Mouse (Mus musculus): ENCODE measurements at regions not wholly inside any gene's neighbourhood (a gene's known extent, or its start where the extent isn't known, plus 50 kb on each side); places are given as distances from the start of the nearest gene placed in this dataset.

DNA sequence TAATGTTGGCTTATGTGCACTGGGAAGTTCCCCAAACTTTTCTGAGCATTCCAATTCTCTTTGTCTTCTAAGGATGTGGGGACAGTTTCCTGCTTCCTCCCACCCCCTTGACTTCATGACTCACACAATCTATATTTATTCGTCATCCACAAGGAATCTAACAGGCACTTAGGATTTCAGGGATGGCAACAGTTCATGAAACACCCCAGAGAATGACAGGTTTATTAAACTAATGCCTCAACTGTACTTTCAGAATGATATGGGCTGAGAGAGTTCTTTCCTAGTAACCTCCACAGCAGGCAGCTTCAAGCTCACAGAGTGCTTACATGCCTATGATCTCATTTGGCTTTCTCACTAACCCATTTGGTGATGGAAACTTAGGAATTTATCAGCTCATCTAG, 230.1 kb downstream of the 9330182O14Rik start:
- TF ChIP-seq POLR2A (IDR thresholded peaks at IDR 0.05; ENCODE audit: borderline replicate concordance, insufficient read depth, low read length): no peak
- TF ChIP-seq CTCF (IDR thresholded peaks at IDR 0.05; ENCODE audit: borderline replicate concordance, insufficient read depth, low read depth, low read length): no peak
- WGBS: 67% methylated on average over 1 of the region's 1 CpGs
- Histone ChIP-seq H3K4me3 (replicated peaks; ENCODE audit: insufficient read depth, low read depth, low read length) (no peak overlapping the region), H3K27me3 (ENCODE audit: control insufficient read depth, insufficient read depth, low read length) (no peaks in the 10 kb centered on the region), H3K4me1 (ENCODE audit: control insufficient read depth, insufficient read depth, low read length) (peaks cover 14% of the 10 kb centered on the region; the same call in 1 of the 2 replicates), H3K27ac (ENCODE audit: insufficient read depth, low read length) (no peak overlapping the region)
- no peak for DNase-seq

DNA sequence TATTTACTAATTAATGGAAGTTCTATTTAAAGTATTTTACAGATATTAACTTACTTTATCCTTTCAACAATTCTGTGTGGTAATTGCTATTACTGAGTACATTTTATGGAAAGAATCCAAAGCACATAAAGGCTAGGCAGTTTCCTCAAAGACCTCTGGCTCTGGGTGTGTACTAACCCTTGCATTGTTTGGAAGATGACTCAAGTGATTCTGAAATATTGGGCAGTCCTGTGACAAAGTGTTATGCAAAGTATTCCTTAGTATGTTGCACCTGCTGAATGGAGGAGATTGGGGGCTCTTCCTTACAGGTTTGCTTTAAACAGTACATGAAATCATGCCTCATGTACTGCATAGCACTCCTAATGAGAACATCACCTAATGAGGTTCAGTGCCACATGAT, 231.4 kb downstream of the 9330182O14Rik start:
- no peak for DNase-seq

DNA sequence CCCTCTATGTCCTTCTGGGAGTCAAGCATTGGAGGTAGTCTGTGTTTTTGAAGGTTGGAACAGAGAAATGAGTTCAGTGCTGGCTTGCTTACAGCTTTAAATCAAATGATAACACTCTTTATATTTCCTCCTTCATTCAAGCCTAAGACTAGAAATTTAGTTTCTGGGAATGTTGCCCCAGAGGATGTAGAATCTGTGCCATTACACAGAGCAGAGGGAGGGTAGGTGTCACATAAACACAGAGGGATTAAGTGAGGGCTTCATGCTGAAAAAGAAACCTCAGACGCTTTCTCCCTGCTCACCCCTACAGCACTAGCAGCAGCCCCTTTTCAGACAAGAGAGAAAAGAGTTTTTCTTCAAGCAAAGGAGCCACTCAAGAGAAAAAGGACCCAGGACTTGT, 232.9 kb downstream of the 9330182O14Rik start:
- DNase-seq: no peak
- Histone ChIP-seq H3K4me1 (ENCODE audit: control insufficient read depth, insufficient read depth, low read length) (peaks cover 6% of the 10 kb centered on the region; the same call in 1 of the 2 replicates), H3K4me3 (replicated peaks; ENCODE audit: insufficient read depth, low read depth, low read length) (no peak overlapping the region), H3K27ac (ENCODE audit: insufficient read depth, low read length) (no peak overlapping the region), H3K27me3 (ENCODE audit: control insufficient read depth, insufficient read depth, low read length) (no peaks in the 10 kb centered on the region)
- TF ChIP-seq CTCF (IDR thresholded peaks at IDR 0.05; ENCODE audit: borderline replicate concordance, insufficient read depth, low read depth, low read length) (no peak), POLR2A (IDR thresholded peaks at IDR 0.05; ENCODE audit: borderline replicate concordance, insufficient read depth, low read length) (no peak)
- WGBS: 63% methylated on average over 1 of the region's 1 CpGs

More for the DNA sequence above, 231.4 kb downstream of the 9330182O14Rik start:
- H3K27me3 ChIP-seq (ENCODE audit: control insufficient read depth, insufficient read depth, low read length): no peaks in the 10 kb centered on the region
- no peak overlapping the region for H3K27ac ChIP-seq (ENCODE audit: insufficient read depth, low read length)
- TF ChIP-seq CTCF (IDR thresholded peaks at IDR 0.05; ENCODE audit: borderline replicate concordance, insufficient read depth, low read depth, low read length) (no peak), POLR2A (IDR thresholded peaks at IDR 0.05; ENCODE audit: borderline replicate concordance, insufficient read depth, low read length) (no peak)
- H3K4me1 ChIP-seq (ENCODE audit: control insufficient read depth, insufficient read depth, low read length): peaks cover 14% of the 10 kb centered on the region; the same call in 1 of the 2 replicates
- no peak overlapping the region for H3K4me3 ChIP-seq (replicated peaks; ENCODE audit: insufficient read depth, low read depth, low read length)

DNA sequence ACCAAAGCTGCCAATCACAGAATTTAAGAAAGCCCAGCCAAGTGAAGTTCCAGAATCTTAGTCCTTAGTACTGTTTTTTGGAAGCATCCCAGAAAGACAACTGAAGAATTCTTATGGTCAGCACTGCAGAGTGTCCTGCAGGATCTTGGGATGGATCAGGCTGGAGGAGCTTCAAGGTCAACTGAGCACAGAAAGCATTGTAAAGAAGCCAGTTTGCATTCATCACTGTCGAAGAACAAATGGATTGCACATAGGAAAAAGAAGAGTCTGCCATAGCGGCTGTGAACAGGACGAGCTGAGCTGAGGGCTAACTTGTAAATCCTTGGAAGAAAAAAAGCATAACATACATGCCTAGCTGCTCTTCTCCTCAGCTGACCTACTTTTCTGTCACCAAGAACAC, 234.6 kb downstream of the 9330182O14Rik start:
- Histone ChIP-seq H3K27me3 (ENCODE audit: control insufficient read depth, insufficient read depth, low read length) (no peaks in the 10 kb centered on the region), H3K27ac (ENCODE audit: insufficient read depth, low read length) (no peak overlapping the region), H3K4me3 (replicated peaks; ENCODE audit: insufficient read depth, low read depth, low read length) (no peak overlapping the region), H3K4me1 (ENCODE audit: control insufficient read depth, insufficient read depth, low read length) (no peaks in the 10 kb centered on the region)
- TF ChIP-seq CTCF (IDR thresholded peaks at IDR 0.05; ENCODE audit: borderline replicate concordance, insufficient read depth, low read depth, low read length): no peak
- no peak for TF ChIP-seq POLR2A (IDR thresholded peaks at IDR 0.05; ENCODE audit: borderline replicate concordance, insufficient read depth, low read length)
- DNase-seq: no peak
- WGBS: 65% methylated on average over 3 of the region's 3 CpGs

DNA sequence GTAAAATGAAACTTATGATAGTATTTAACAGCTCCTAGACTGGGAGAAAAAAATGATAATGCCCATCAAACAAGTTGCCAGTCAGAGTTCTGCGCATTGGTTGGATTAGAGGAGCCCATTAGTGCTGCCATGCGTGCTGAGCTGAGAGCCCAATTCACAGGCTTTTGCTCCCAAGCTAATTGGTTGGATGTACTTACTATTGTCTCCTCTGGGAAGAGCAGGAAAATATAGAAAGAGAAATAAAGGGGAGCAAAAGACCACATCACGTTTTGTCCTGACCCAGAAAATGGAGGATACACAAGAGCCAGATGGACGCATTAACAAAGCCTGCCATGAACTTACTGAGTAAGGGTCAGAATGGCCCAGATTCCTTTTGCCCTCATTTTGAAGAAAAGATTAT, 237.3 kb downstream of the 9330182O14Rik start:
- 87% methylated on average over 4 of the region's 4 CpGs for WGBS
- DNase-seq: no peak
- no peak for TF ChIP-seq POLR2A (IDR thresholded peaks at IDR 0.05; ENCODE audit: borderline replicate concordance, insufficient read depth, low read length)
- TF ChIP-seq CTCF (IDR thresholded peaks at IDR 0.05; ENCODE audit: borderline replicate concordance, insufficient read depth, low read depth, low read length): no peak
- no peaks in the 10 kb centered on the region for H3K27me3 ChIP-seq (ENCODE audit: control insufficient read depth, insufficient read depth, low read length)
- H3K4me3 ChIP-seq (replicated peaks; ENCODE audit: insufficient read depth, low read depth, low read length): no peak overlapping the region
- H3K4me1 ChIP-seq (ENCODE audit: control insufficient read depth, insufficient read depth, low read length): no peaks in the 10 kb centered on the region
- H3K27ac ChIP-seq (ENCODE audit: insufficient read depth, low read length): no peak overlapping the region

DNA sequence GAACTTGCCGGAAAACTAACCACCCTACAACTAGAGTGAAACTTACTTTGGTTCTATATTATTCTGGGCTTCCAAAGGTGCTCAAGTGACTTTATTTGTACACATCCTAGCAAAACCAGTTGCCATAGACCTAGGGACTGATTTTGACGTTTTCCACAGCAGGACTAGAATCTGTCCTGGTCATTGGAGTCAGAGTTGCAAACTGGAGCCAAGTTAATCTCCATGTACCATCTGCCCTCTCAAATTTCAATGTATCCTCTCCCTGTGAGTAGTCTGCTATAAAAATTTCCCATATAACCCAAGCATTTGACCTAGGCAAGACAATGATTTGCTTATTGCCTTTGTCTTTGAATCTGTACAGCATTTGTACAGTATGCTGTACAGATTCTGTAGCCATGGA, 252.4 kb downstream of the 9330182O14Rik start:
- peak in 1 of 2 experiments; percentile 78 for DNase-seq
- TF ChIP-seq CTCF (IDR thresholded peaks at IDR 0.05; ENCODE audit: borderline replicate concordance, insufficient read depth, low read depth, low read length): no peak
- TF ChIP-seq POLR2A (IDR thresholded peaks at IDR 0.05; ENCODE audit: borderline replicate concordance, insufficient read depth, low read length): no peak
- H3K4me1 ChIP-seq (ENCODE audit: control insufficient read depth, insufficient read depth, low read length): peaks cover 5% of the 10 kb centered on the region; the same call in 1 of the 2 replicates
- 50% methylated on average over 2 of the region's 2 CpGs for WGBS
- H3K27me3 ChIP-seq (ENCODE audit: control insufficient read depth, insufficient read depth, low read length): no peaks in the 10 kb centered on the region
- H3K27ac ChIP-seq (ENCODE audit: insufficient read depth, low read length): no peak overlapping the region
- no peak overlapping the region for H3K4me3 ChIP-seq (replicated peaks; ENCODE audit: insufficient read depth, low read depth, low read length)

DNA sequence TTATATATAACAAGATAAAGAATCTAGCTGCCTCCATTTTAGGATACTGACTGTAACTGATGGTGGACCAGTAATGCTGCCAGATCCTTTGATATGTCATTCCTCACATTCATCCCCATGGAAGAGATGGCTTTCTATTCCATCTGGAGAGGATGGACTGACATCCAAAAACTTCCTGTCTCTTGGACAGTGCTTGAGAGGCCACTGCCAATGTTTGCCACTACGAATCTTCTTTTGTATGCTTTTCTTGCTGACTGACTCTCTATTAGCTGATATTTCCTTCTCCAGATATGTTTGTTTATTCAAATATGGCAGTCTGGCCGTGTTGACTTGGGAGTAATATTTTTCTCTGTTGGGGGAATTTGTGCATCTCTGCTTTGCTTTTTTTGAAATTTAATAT, 253.6 kb downstream of the 9330182O14Rik start:
- Histone ChIP-seq H3K27ac (ENCODE audit: insufficient read depth, low read length) (no peak overlapping the region; the same call in 1 of the 2 replicates), H3K4me3 (replicated peaks; ENCODE audit: insufficient read depth, low read depth, low read length) (no peak overlapping the region), H3K4me1 (ENCODE audit: control insufficient read depth, insufficient read depth, low read length) (peaks cover 5% of the 10 kb centered on the region; the same call in 1 of the 2 replicates), H3K27me3 (ENCODE audit: control insufficient read depth, insufficient read depth, low read length) (no peaks in the 10 kb centered on the region)
- no peak for TF ChIP-seq POLR2A (IDR thresholded peaks at IDR 0.05; ENCODE audit: borderline replicate concordance, insufficient read depth, low read length)
- TF ChIP-seq CTCF (IDR thresholded peaks at IDR 0.05; ENCODE audit: borderline replicate concordance, insufficient read depth, low read depth, low read length): no peak
- DNase-seq: peak in 1 of 2 experiments; percentile 29
- WGBS: 43% methylated on average over 2 of the region's 2 CpGs

DNA sequence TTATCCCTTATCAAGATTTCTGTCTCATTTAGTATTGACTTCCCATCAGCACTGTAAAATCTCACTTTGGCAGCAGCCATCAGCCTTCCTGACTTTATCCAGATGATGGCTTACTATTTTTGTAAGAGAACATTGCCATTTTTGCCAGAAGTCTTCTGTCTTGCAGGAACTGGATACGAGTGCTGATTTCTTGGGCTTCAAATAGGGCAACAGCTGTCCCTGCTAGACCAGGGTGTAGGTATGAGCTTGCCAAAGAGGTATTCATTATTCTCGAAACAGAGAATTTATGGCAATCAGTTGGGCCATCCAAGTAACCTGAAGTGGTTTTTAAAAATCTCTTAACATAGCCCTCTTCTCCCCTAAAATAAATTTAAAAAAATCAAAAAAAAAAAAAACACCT, 254.6 kb downstream of the 9330182O14Rik start:
- no peak for TF ChIP-seq POLR2A (IDR thresholded peaks at IDR 0.05; ENCODE audit: borderline replicate concordance, insufficient read depth, low read length)
- TF ChIP-seq CTCF (IDR thresholded peaks at IDR 0.05; ENCODE audit: borderline replicate concordance, insufficient read depth, low read depth, low read length): no peak
- H3K4me3 ChIP-seq (replicated peaks; ENCODE audit: insufficient read depth, low read depth, low read length): no peak overlapping the region
- peak in 1 of 2 experiments; percentile 56 for DNase-seq
- WGBS: 13% methylated on average over 2 of the region's 2 CpGs
- no peaks in the 10 kb centered on the region for H3K27me3 ChIP-seq (ENCODE audit: control insufficient read depth, insufficient read depth, low read length)
- peaks cover 5% of the 10 kb centered on the region; the same call in 1 of the 2 replicates for H3K4me1 ChIP-seq (ENCODE audit: control insufficient read depth, insufficient read depth, low read length)
- H3K27ac ChIP-seq (ENCODE audit: insufficient read depth, low read length): no peak overlapping the region

Measured in cerebellum, adult 2 months (tissue).